Comparison of ENCODE assay signal across 13 mouse cellular contexts in the genomic region with DNA sequence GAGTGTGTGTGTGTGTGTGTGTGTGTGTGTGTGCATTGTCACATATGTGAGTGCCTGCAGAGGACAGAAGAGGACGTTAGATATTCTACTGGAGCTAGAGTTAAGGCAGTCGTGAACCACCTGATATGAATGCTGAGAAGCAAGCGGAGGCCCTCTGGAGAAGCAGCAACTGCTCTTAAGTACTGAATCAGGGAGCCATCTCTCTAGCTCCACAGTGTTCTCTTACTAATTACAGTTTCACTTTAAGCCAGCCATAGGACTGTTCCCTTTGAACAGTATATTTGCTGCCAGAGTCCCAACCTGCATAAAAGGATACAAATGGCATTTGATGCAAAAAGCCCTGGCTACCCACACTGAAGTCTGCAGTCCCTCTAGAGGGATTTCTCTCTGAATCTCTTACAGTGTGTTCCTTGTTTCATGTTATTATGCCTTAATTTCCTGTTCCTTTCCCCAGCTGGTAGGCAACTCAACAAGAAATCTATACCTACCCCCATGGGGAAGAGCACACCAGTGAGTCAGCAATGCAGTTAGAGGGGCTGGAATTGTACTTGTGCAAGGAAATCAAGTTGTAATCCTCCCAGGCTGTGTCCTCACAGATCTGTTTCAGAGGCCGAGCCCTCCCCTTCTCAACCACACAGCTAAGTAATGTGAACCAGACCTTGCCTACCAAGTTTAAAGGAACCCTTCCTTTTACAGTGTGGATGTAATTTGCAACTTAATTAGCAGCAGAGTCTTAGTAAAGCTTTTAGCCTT. TPM values are rescaled to one million over a fixed set of nuclear protein-coding genes. Genes with fewer than 3 reads are reported as not detected.
DNase-seq lines count a peak whose midpoint lies in the region; ATAC-seq and TF ChIP-seq lines count a peak whose summit lies in the region.
"Had no signal": no experiment of that assay in that cellular context is flagged by ENCODE, and none has a peak within 500 bp of the region (broad histone marks: within the 10 kb centered on the region; RNA-seq: fewer than 3 reads in every experiment).

No protein-coding gene starts in this region.

- H3K9me3 ChIP-seq in hindbrain, embryonic 16.5 days (ENCODE audit: control insufficient read depth, low read length) = no peaks in the 10 kb centered on the region
- no peaks in the 10 kb centered on the region for H3K9me3 ChIP-seq in hindbrain, embryonic 11.5 days (ENCODE audit: control insufficient read depth, low read length)
- H3K9me3 ChIP-seq in embryonic facial prominence, embryonic 15.5 days (replicated peaks) = no peaks in the 10 kb centered on the region
- no peaks in the 10 kb centered on the region for H3K9me3 ChIP-seq in forebrain, embryonic 14.5 days (replicated peaks; ENCODE audit: control insufficient read depth, low read length)
- H3K9me3 ChIP-seq: heart, embryonic 10.5 days; midbrain, embryonic 10.5 days had no signal

- WGBS in hindbrain, embryonic 16.5 days = 74% methylated on average over 4 of the region's 4 CpGs
- 77% methylated on average over 4 of the region's 4 CpGs for WGBS in hindbrain, embryonic 11.5 days
- 36% methylated on average over 4 of the region's 4 CpGs for WGBS in embryonic facial prominence, embryonic 15.5 days
- 60% methylated on average over 4 of the region's 4 CpGs for WGBS in macrophage (ENCODE audit: missing documents)
- 72% methylated on average over 4 of the region's 4 CpGs for WGBS in forebrain, embryonic 14.5 days

- DNase-seq in hindbrain, embryonic 11.5 days (ENCODE audit: low spot score) = no peak
- no peak for DNase-seq in forebrain, embryonic 14.5 days (ENCODE audit: low spot score)
- no peak for DNase-seq in retina, postnatal 1 day
- DNase-seq in heart, adult 11 months = no peak
- DNase-seq: cerebellum, adult 9-11 months; lung, adult 2 months; thymus, adult 18-20 months had no signal

- H3K4me1 ChIP-seq in hindbrain, embryonic 16.5 days (ENCODE audit: control insufficient read depth, insufficient read depth, low read depth, low read length) = no peaks in the 10 kb centered on the region
- H3K4me1 ChIP-seq in hindbrain, embryonic 11.5 days (replicated peaks; ENCODE audit: control insufficient read depth, insufficient read depth, low read length) = no peaks in the 10 kb centered on the region
- peaks cover 23% of the 10 kb centered on the region for H3K4me1 ChIP-seq in bone marrow macrophage, adult 2 months (ENCODE audit: control insufficient read depth, insufficient read depth, low read length)
- H3K4me1 ChIP-seq in embryonic facial prominence, embryonic 15.5 days = peaks cover 26% of the 10 kb centered on the region
- no peaks in the 10 kb centered on the region for H3K4me1 ChIP-seq in forebrain, embryonic 14.5 days (ENCODE audit: control insufficient read depth, insufficient read depth, low read length)
- H3K4me1 ChIP-seq: heart, embryonic 10.5 days; midbrain, embryonic 10.5 days had no signal

- no peak overlapping the region for H3K9ac ChIP-seq in hindbrain, embryonic 16.5 days (ENCODE audit: low read depth, low read length)
- H3K9ac ChIP-seq in hindbrain, embryonic 11.5 days (ENCODE audit: low read depth, low read length) = no peak overlapping the region
- no peak overlapping the region for H3K9ac ChIP-seq in embryonic facial prominence, embryonic 15.5 days
- no peak overlapping the region for H3K9ac ChIP-seq in forebrain, embryonic 14.5 days (ENCODE audit: low read length)

- peaks cover 4% of the 10 kb centered on the region; the same call in 1 of the 2 replicates for H3K79me2 ChIP-seq in macrophage (ENCODE audit: inconsistent target)

- H3K27me3 ChIP-seq in hindbrain, embryonic 16.5 days (replicated peaks; ENCODE audit: control insufficient read depth, insufficient read depth, low read length) = no peaks in the 10 kb centered on the region
- H3K27me3 ChIP-seq in hindbrain, embryonic 11.5 days (ENCODE audit: control insufficient read depth, insufficient read depth, low read length) = no peaks in the 10 kb centered on the region
- H3K27me3 ChIP-seq in embryonic facial prominence, embryonic 15.5 days = no peaks in the 10 kb centered on the region
- H3K27me3 ChIP-seq in forebrain, embryonic 14.5 days (replicated peaks; ENCODE audit: control insufficient read depth, insufficient read depth, low read length) = no peaks in the 10 kb centered on the region

- no peak overlapping the region for H3K27ac ChIP-seq in hindbrain, embryonic 16.5 days (ENCODE audit: low read depth, low read length)
- no peak overlapping the region for H3K27ac ChIP-seq in hindbrain, embryonic 11.5 days (ENCODE audit: low read depth, low read length)
- peak overlapping the region; percentile 59 for H3K27ac ChIP-seq in bone marrow macrophage, adult 2 months (ENCODE audit: insufficient read depth, low read depth, low read length)
- H3K27ac ChIP-seq in embryonic facial prominence, embryonic 15.5 days (replicated peaks) = peak overlapping the region; percentile 58
- H3K27ac ChIP-seq in macrophage = peak overlapping the region; percentile 39
- no peak overlapping the region for H3K27ac ChIP-seq in forebrain, embryonic 14.5 days (ENCODE audit: low read depth, low read length)
- H3K27ac ChIP-seq: heart, embryonic 10.5 days; midbrain, embryonic 10.5 days had no signal

- no peak for TF ChIP-seq POLR2A in bone marrow macrophage, adult 2 months (IDR thresholded peaks at IDR 0.05; ENCODE audit: borderline replicate concordance, low read depth, low read length)

- H3K36me3 ChIP-seq in hindbrain, embryonic 16.5 days (ENCODE audit: control insufficient read depth, insufficient read depth, low read length) = peaks cover 9% of the 10 kb centered on the region
- peaks cover 4% of the 10 kb centered on the region; the same call in 1 of the 2 replicates for H3K36me3 ChIP-seq in hindbrain, embryonic 11.5 days (ENCODE audit: control insufficient read depth, insufficient read depth, low read length)
- peaks cover 18% of the 10 kb centered on the region for H3K36me3 ChIP-seq in embryonic facial prominence, embryonic 15.5 days
- H3K36me3 ChIP-seq in macrophage (ENCODE audit: inconsistent target) = peaks cover 40% of the 10 kb centered on the region
- H3K36me3 ChIP-seq in forebrain, embryonic 14.5 days (ENCODE audit: control insufficient read depth, insufficient read depth, low read length) = peaks cover 26% of the 10 kb centered on the region

- H3K4me2 ChIP-seq in hindbrain, embryonic 16.5 days (ENCODE audit: low read length) = no peak overlapping the region
- no peak overlapping the region for H3K4me2 ChIP-seq in hindbrain, embryonic 11.5 days (replicated peaks; ENCODE audit: low read depth, low read length)
- H3K4me2 ChIP-seq in embryonic facial prominence, embryonic 15.5 days (replicated peaks) = no peak overlapping the region
- H3K4me2 ChIP-seq in forebrain, embryonic 14.5 days (ENCODE audit: low read length) = no peak overlapping the region

- peak; percentile 30; the same call in 1 of the 2 replicates for ATAC-seq in hindbrain, embryonic 16.5 days
- no peak for ATAC-seq in hindbrain, embryonic 11.5 days (ENCODE audit: low FRiP score)
- ATAC-seq in embryonic facial prominence, embryonic 15.5 days (ENCODE audit: insufficient number of reproducible peaks, low FRiP score, low TSS enrichment, low read depth) = 0 out of 2 replicates have a peak, but pooled peaks have one; percentile 43
- no peak for ATAC-seq in forebrain, embryonic 14.5 days

- H3K4me3 ChIP-seq in hindbrain, embryonic 16.5 days (ENCODE audit: low read length) = no peak overlapping the region
- H3K4me3 ChIP-seq in hindbrain, embryonic 11.5 days (ENCODE audit: low read depth, low read length) = no peak overlapping the region
- H3K4me3 ChIP-seq in bone marrow macrophage, adult 2 months (ENCODE audit: insufficient read depth, low read length) = 0 out of 2 replicates have a peak overlapping the region, but pooled peaks have one; percentile 1
- H3K4me3 ChIP-seq in embryonic facial prominence, embryonic 15.5 days (replicated peaks) = no peak overlapping the region
- H3K4me3 ChIP-seq in macrophage (ENCODE audit: inconsistent target) = no peak overlapping the region
- H3K4me3 ChIP-seq in forebrain, embryonic 14.5 days (ENCODE audit: low read depth, low read length) = no peak overlapping the region
- H3K4me3 ChIP-seq: heart, embryonic 10.5 days; midbrain, embryonic 10.5 days had no signal

- TF ChIP-seq CTCF in bone marrow macrophage, adult 2 months (IDR thresholded peaks at IDR 0.05; ENCODE audit: low read depth, low read length) = no peak

RNA-seq across cellular contexts. Expression of a gene that starts 24.2 kb away (rescaled TPM):
- 1.7 and 1.9 TPM in 2 replicates for polyA plus RNA-seq in hindbrain, embryonic 16.5 days (2015; fragmentation: Nextera tagmentation; extraction: Ambion mirVana)
- 1.4 and 1.6 TPM in 2 replicates for polyA plus RNA-seq in hindbrain, embryonic 11.5 days (2014; fragmentation: Nextera tagmentation; extraction: Ambion mirVana)
- polyA plus RNA-seq in bone marrow macrophage, adult 2 months (2012; ENCODE audit: insufficient read depth, insufficient read length, missing spikeins) = 1.3 TPM in 1 of 2 replicates, not detected in the other
- polyA plus RNA-seq in embryonic facial prominence, embryonic 15.5 days (2015; fragmentation: Nextera tagmentation; extraction: Ambion mirVana) = 0.95 and 1.8 TPM in 2 replicates
- total RNA-seq in macrophage (2018; cell fraction: chromatin; rRNA removed) = 1 to 10 TPM in 19 of 26 experiments, under 1 TPM in 5, not detected in 2; 0.56 to 5.6 (median 2.0) TPM
- total RNA-seq in macrophage (2018; cell fraction: cytosol; rRNA removed) = 1 to 10 TPM in 9 of 26 experiments, under 1 TPM in 17; 0.14 to 1.8 (median 0.83) TPM
- total RNA-seq in macrophage (2018; cell fraction: nucleus; rRNA removed) = 1 to 10 TPM in 22 of 26 experiments, under 1 TPM in 3, not detected in 1; 0.35 to 3.8 (median 1.8) TPM
- polyA plus RNA-seq in macrophage (2018) = 0.48 to 1.2 TPM (median 0.73 TPM) in 3 replicates
- polyA plus RNA-seq in forebrain, embryonic 14.5 days (2014; fragmentation: Nextera tagmentation; extraction: Ambion mirVana) = 1.3 and 1.6 TPM in 2 replicates
- polyA plus RNA-seq: lung, adult 2 months had no signal

RNA-seq across cellular contexts. Expression of a gene that starts 24.9 kb away (rescaled TPM):
- 4.2 and 5.0 TPM in 2 replicates for polyA plus RNA-seq in hindbrain, embryonic 16.5 days (2015; fragmentation: Nextera tagmentation; extraction: Ambion mirVana)
- polyA plus RNA-seq in hindbrain, embryonic 11.5 days (2014; fragmentation: Nextera tagmentation; extraction: Ambion mirVana) = 3.3 and 5.3 TPM in 2 replicates
- 8.9 and 9.7 TPM in 2 replicates for polyA plus RNA-seq in bone marrow macrophage, adult 2 months (2012; ENCODE audit: insufficient read depth, insufficient read length, missing spikeins)
- polyA plus RNA-seq in embryonic facial prominence, embryonic 15.5 days (2015; fragmentation: Nextera tagmentation; extraction: Ambion mirVana) = 2.2 and 2.4 TPM in 2 replicates
- 10 to 100 TPM; 11.2 to 49.5 (median 22.9) TPM for total RNA-seq in macrophage (2018; cell fraction: chromatin; rRNA removed)
- 10 to 100 TPM; 10.2 to 18.1 (median 15.9) TPM for total RNA-seq in macrophage (2018; cell fraction: cytosol; rRNA removed)
- total RNA-seq in macrophage (2018; cell fraction: nucleus; rRNA removed) = 10 to 100 TPM; 14.3 to 49.8 (median 26.7) TPM
- 6.6 to 15.5 TPM (median 11.6 TPM) in 3 replicates for polyA plus RNA-seq in macrophage (2018)
- polyA plus RNA-seq in forebrain, embryonic 14.5 days (2014; fragmentation: Nextera tagmentation; extraction: Ambion mirVana) = 3.8 and 4.9 TPM in 2 replicates

RNA-seq across cellular contexts. Expression of a gene that starts 27.6 kb away (rescaled TPM):
- 15.2 and 16.3 TPM in 2 replicates for polyA plus RNA-seq in hindbrain, embryonic 16.5 days (2015; fragmentation: Nextera tagmentation; extraction: Ambion mirVana)
- polyA plus RNA-seq in hindbrain, embryonic 11.5 days (2014; fragmentation: Nextera tagmentation; extraction: Ambion mirVana) = 14.8 and 17.0 TPM in 2 replicates
- 6.0 and 6.1 TPM in 2 replicates for polyA plus RNA-seq in bone marrow macrophage, adult 2 months (2012; ENCODE audit: insufficient read depth, insufficient read length, missing spikeins)
- 14.5 and 15.5 TPM in 2 replicates for polyA plus RNA-seq in embryonic facial prominence, embryonic 15.5 days (2015; fragmentation: Nextera tagmentation; extraction: Ambion mirVana)
- total RNA-seq in macrophage (2018; cell fraction: chromatin; rRNA removed) = 10 to 100 TPM in 16 of 26 experiments, 1 to 10 TPM in 10; 2.0 to 24.1 (median 13.7) TPM
- total RNA-seq in macrophage (2018; cell fraction: cytosol; rRNA removed) = 1 to 10 TPM; 3.9 to 8.2 (median 6.2) TPM
- total RNA-seq in macrophage (2018; cell fraction: nucleus; rRNA removed) = 10 to 100 TPM in 15 of 26 experiments, 1 to 10 TPM in 11; 2.9 to 17.0 (median 10.7) TPM
- polyA plus RNA-seq in macrophage (2018) = 5.8 to 7.9 TPM (median 5.8 TPM) in 3 replicates
- polyA plus RNA-seq in forebrain, embryonic 14.5 days (2014; fragmentation: Nextera tagmentation; extraction: Ambion mirVana) = 12.2 and 14.8 TPM in 2 replicates

RNA-seq across cellular contexts. Expression of a gene that starts 28.4 kb away (rescaled TPM):
- 26.3 and 33.8 TPM in 2 replicates for polyA plus RNA-seq in hindbrain, embryonic 16.5 days (2015; fragmentation: Nextera tagmentation; extraction: Ambion mirVana)
- 26.0 and 31.4 TPM in 2 replicates for polyA plus RNA-seq in hindbrain, embryonic 11.5 days (2014; fragmentation: Nextera tagmentation; extraction: Ambion mirVana)
- polyA plus RNA-seq in bone marrow macrophage, adult 2 months (2012; ENCODE audit: insufficient read depth, insufficient read length, missing spikeins) = 17.5 and 20.0 TPM in 2 replicates
- polyA plus RNA-seq in embryonic facial prominence, embryonic 15.5 days (2015; fragmentation: Nextera tagmentation; extraction: Ambion mirVana) = 31.4 and 38.1 TPM in 2 replicates
- total RNA-seq in macrophage (2018; cell fraction: chromatin; rRNA removed) = 10 to 100 TPM in 22 of 26 experiments, 1 to 10 TPM in 4; 5.4 to 33.0 (median 21.4) TPM
- total RNA-seq in macrophage (2018; cell fraction: cytosol; rRNA removed) = 10 to 100 TPM in 25 of 26 experiments, 1 to 10 TPM in 1; 9.2 to 17.6 (median 13.8) TPM
- total RNA-seq in macrophage (2018; cell fraction: nucleus; rRNA removed) = 10 to 100 TPM in 18 of 26 experiments, 1 to 10 TPM in 8; 4.3 to 37.5 (median 16.8) TPM
- polyA plus RNA-seq in macrophage (2018) = 14.6 to 20.4 TPM (median 19.2 TPM) in 3 replicates
- polyA plus RNA-seq in forebrain, embryonic 14.5 days (2014; fragmentation: Nextera tagmentation; extraction: Ambion mirVana) = 31.4 and 33.8 TPM in 2 replicates

Comparison
In these comparisons a context has a peak if more than half of its experiments do, and no peak if none do; other contexts are left out.
1. ATAC-seq: peak in hindbrain, embryonic 16.5 days (single experiment) and embryonic facial prominence, embryonic 15.5 days (single experiment); none in hindbrain, embryonic 11.5 days (single experiment) and forebrain, embryonic 14.5 days (single experiment).
2. H3K27ac ChIP-seq: peak in bone marrow macrophage, adult 2 months (single experiment), embryonic facial prominence, embryonic 15.5 days (single experiment) and macrophage (single experiment); none in hindbrain, embryonic 16.5 days (single experiment), hindbrain, embryonic 11.5 days (single experiment) and forebrain, embryonic 14.5 days (single experiment).